Mouse (Mus musculus) limb, embryonic 14.5 days (tissue): ENCODE results near the gene Slc17a1. TPM values are rescaled to one million over a fixed set of nuclear protein-coding genes. Genes with fewer than 3 reads are reported as not detected.

Source experiments
- ATAC-seq: fragments of 200-750 bp; cut with Nextera tagmentation; 2 replicates; pipeline ENCODE4 v1.8.0; 2017; ENCODE audit warnings: low read depth, moderate number of reproducible peaks, moderate TSS enrichment; ENCODE audit not compliant: low FRiP score
- DNase-seq: peaks from one replicate; pipeline ENCODE4 v3.0.0-alpha.2; 2015; ENCODE audit warnings: low spot score
- H3K27ac ChIP-seq: fragments of 300-500 bp; sonication (generic); replicated peaks from 2 replicates; pipeline ENCODE4 v1.5.1; 2014; ENCODE audit warnings: low read depth, mild to moderate bottlenecking, low read length, moderate library complexity, mixed read lengths
- H3K27me3 ChIP-seq: fragments of 300-500 bp; sonication (generic); 2 replicates; pipeline ENCODE4 v1.6.1; 2014; ENCODE audit warnings: low read length, mixed read lengths; ENCODE audit not compliant: control insufficient read depth, insufficient read depth
- H3K36me3 ChIP-seq: fragments of 300-500 bp; sonication (generic); 2 replicates; pipeline ENCODE4 v1.6.1; 2014; ENCODE audit warnings: mild to moderate bottlenecking, low read length, moderate library complexity, mixed read lengths; ENCODE audit not compliant: control insufficient read depth, insufficient read depth
- H3K4me1 ChIP-seq: fragments of 300-500 bp; sonication (generic); 2 replicates; pipeline ENCODE4 v1.6.1; 2014; ENCODE audit warnings: antibody characterized with exemption, low read length, mixed read lengths; ENCODE audit not compliant: control insufficient read depth, insufficient read depth
- H3K4me2 ChIP-seq: fragments of 300-500 bp; sonication (generic); replicated peaks from 2 replicates; pipeline ENCODE4 v1.6.1; 2014; ENCODE audit warnings: low read depth, mild to moderate bottlenecking, low read length, moderate library complexity; ENCODE audit not compliant: severe bottlenecking
- H3K4me3 ChIP-seq: fragments of 300-500 bp; sonication (generic); replicated peaks from 2 replicates; pipeline ENCODE4 v1.5.1; 2014; ENCODE audit warnings: low read length
- H3K9ac ChIP-seq: fragments of 300-500 bp; sonication (generic); 2 replicates; pipeline ENCODE4 v1.6.1; 2014; ENCODE audit warnings: mild to moderate bottlenecking, low read depth, low read length, moderate library complexity; ENCODE audit not compliant: severe bottlenecking
- H3K9me3 ChIP-seq: fragments of 300-500 bp; sonication (generic); 2 replicates; pipeline ENCODE4 v1.6.1; 2016; ENCODE audit warnings: low read length; ENCODE audit not compliant: control insufficient read depth
- POLR2A ChIP-seq: fragments of 200-500 bp; IDR thresholded peaks from 2 replicates; pipeline ENCODE4 v1.8.0; 2012; ENCODE audit warnings: inconsistent platforms, mild to moderate bottlenecking, moderate library complexity, borderline replicate concordance; ENCODE audit not compliant: insufficient read depth, insufficient read length; ENCODE audit errors: extremely low read depth
- WGBS: fragments of 180-500 bp; shearing (Covaris S2); extraction: QIAGEN DNeasy Blood & Tissue Kit; methylation state at CpG from one replicate; pipeline ENCODE4 v1.1.7; 2014; 5-methylcytosine and 5-hydroxymethylcytosine counted together
- polyA plus RNA-seq, 2 experiments: library from polyadenylated mRNA; depleted of rRNA in 1 of 2; stranded (reverse) in 1 of 2; unstranded in 1 of 2; fragments of >200 nt; fragmentation: Nextera tagmentation in 1 of 2; extraction: Ambion mirVana in 1 of 2; gene quantifications; 2 replicates each; pipeline versions ENCODE4 v1.2.1 to v1.2.3; 2012 to 2014

The Slc17a1 gene
- polyA plus RNA-seq, 2 experiments = 0.04 TPM; not detected in 1

- Histone ChIP-seq H3K9me3 (no peaks in the 10 kb centered on the region), H3K4me3 (no peak overlapping the region), H3K9ac (no peak overlapping the region), H3K27ac (no peak overlapping the region), H3K27me3 (no peaks in the 10 kb centered on the region), H3K4me2 (no peak overlapping the region), H3K36me3 (no peaks in the 10 kb centered on the region), H3K4me1 (no peaks in the 10 kb centered on the region)
- TF ChIP-seq POLR2A = no peak
- ATAC-seq = no peak
- WGBS = 80% methylated on average over 5 of the region's 5 CpGs
- DNase-seq = no peak
Measured at GRCm38 (mm10) chr13:23911335-23911734, 43.8 kb downstream of the Slc17a1 start.

GRCm38 (mm10) chr13:23913791-23914306, 46.3 kb downstream of the Slc17a1 start:
- H3K9ac ChIP-seq = no peak overlapping the region
- 55% methylated on average over 6 of the region's 6 CpGs for WGBS
- H3K4me3 ChIP-seq = no peak overlapping the region
- H3K4me2 ChIP-seq = no peak overlapping the region
- no peaks in the 10 kb centered on the region for H3K27me3 ChIP-seq
- H3K27ac ChIP-seq = no peak overlapping the region
- H3K9me3 ChIP-seq = no peaks in the 10 kb centered on the region
- DNase-seq = no peak
- no peak for TF ChIP-seq POLR2A
- ATAC-seq = no peak
- no peaks in the 10 kb centered on the region for H3K4me1 ChIP-seq
- no peaks in the 10 kb centered on the region for H3K36me3 ChIP-seq

- no peak for TF ChIP-seq POLR2A
Measured at GRCm38 (mm10) chr13:23914376-23915167, 47.0 kb downstream of the Slc17a1 start, which contains the start of gene Slc17a4. Slc17a4 (minus strand) TSS chr13:23915009.

GRCm38 (mm10) chr13:23916132-23916531, 48.6 kb downstream of the Slc17a1 start:
- whole genome bisulfite sequencing = 68% methylated on average over 1 of the region's 1 CpGs
- ATAC-seq = no peak
- Histone ChIP-seq H3K4me3 (no peak overlapping the region), H3K27ac (no peak overlapping the region), H3K27me3 (no peaks in the 10 kb centered on the region), H3K4me2 (no peak overlapping the region), H3K9me3 (no peaks in the 10 kb centered on the region), H3K4me1 (no peaks in the 10 kb centered on the region), H3K9ac (no peak overlapping the region), H3K36me3 (no peaks in the 10 kb centered on the region)
- no peak for TF ChIP-seq POLR2A
- no peak for DNase-seq

More at GRCm38 (mm10) chr13:23914376-23915167, 47.0 kb downstream of the Slc17a1 start, which contains the start of gene Slc17a4:
- 67% methylated on average over 9 of the region's 9 CpGs for WGBS
- H3K4me2 ChIP-seq = no peak within 1 kb of the TSS
- H3K27ac ChIP-seq = no peak within 1 kb of the TSS
- H3K4me3 ChIP-seq = no peak within 1 kb of the TSS
- no peaks in the 10 kb centered on the region for H3K9me3 ChIP-seq
- H3K36me3 ChIP-seq = no peaks in the 10 kb centered on the region
- no peaks in the 10 kb centered on the region for H3K4me1 ChIP-seq
- DNase-seq (no peak), ATAC-seq (no peak)
- no peak within 1 kb of the TSS for H3K9ac ChIP-seq
- H3K27me3 ChIP-seq = no peaks in the 10 kb centered on the region

- Histone ChIP-seq H3K4me1 (no peaks in the 10 kb centered on the region), H3K9ac (no peak overlapping the region), H3K4me3 (no peak overlapping the region), H3K4me2 (no peak overlapping the region), H3K36me3 (no peaks in the 10 kb centered on the region), H3K27me3 (no peaks in the 10 kb centered on the region), H3K9me3 (no peaks in the 10 kb centered on the region), H3K27ac (no peak overlapping the region)
- no peak for DNase-seq
- TF ChIP-seq POLR2A = no peak
- ATAC-seq = no peak
- WGBS = 77% methylated on average over 4 of the region's 4 CpGs
Measured at GRCm38 (mm10) chr13:23917674-23918073, 50.1 kb downstream of the Slc17a1 start.
